Mouse (Mus musculus) c-Kit-positive CD71-positive TER-119-negative erythroid progenitor cells, embryonic 14.5 days (primary cell): ENCODE measurements at regions not wholly inside any gene's neighbourhood (a gene's known extent, or its start where the extent isn't known, plus 50 kb on each side); places are given as distances from the start of the nearest gene placed in this dataset.

ENCODE experiments used
- DNase-seq: peaks from one replicate; pipeline ENCODE4 v3.0.0-alpha.2; 2013; ENCODE audit warnings: low read depth

GRCm38 (mm10) chr16:97234321-97234720 is 63.8 kb upstream of the Dscam start:
- DNase-seq, result no peak

GRCm38 (mm10) chr16:97239626-97240025 is 69.1 kb upstream of the Dscam start:
- no peak for DNase-seq

GRCm38 (mm10) chr16:97240085-97240484 is 69.5 kb upstream of the Dscam start:
- DNase-seq, result no peak

GRCm38 (mm10) chr16:97240859-97241360 is 70.4 kb upstream of the Dscam start:
- DNase-seq, result no peak

- no peak for DNase-seq
Observed at GRCm38 (mm10) chr16:97241639-97242038, 71.1 kb upstream of the Dscam start.

- DNase-seq, result no peak
Observed at GRCm38 (mm10) chr16:97250488-97250887, 79.9 kb upstream of the Dscam start.

GRCm38 (mm10) chr16:97252551-97252950 is 82.0 kb upstream of the Dscam start:
- no peak for DNase-seq

- no peak for DNase-seq
Observed at GRCm38 (mm10) chr16:97252997-97253635, 82.6 kb upstream of the Dscam start.

GRCm38 (mm10) chr16:97258821-97259220 is 88.3 kb upstream of the Dscam start:
- DNase-seq, result no peak

GRCm38 (mm10) chr16:97263451-97263850 is 92.9 kb upstream of the Dscam start:
- DNase-seq, result no peak

GRCm38 (mm10) chr16:97270417-97271133 is 86.0 kb upstream of the Bace2 start:
- DNase-seq, result no peak

GRCm38 (mm10) chr16:97271264-97271663 is 85.3 kb upstream of the Bace2 start:
- no peak for DNase-seq

- peak; percentile 17 for DNase-seq
Observed at GRCm38 (mm10) chr16:97272035-97272631, 84.4 kb upstream of the Bace2 start.

- DNase-seq, result no peak
Observed at GRCm38 (mm10) chr16:97278913-97279312, 77.6 kb upstream of the Bace2 start.

- no peak for DNase-seq
Observed at GRCm38 (mm10) chr16:97281615-97282110, 74.9 kb upstream of the Bace2 start.

- no peak for DNase-seq
Observed at GRCm38 (mm10) chr16:97282943-97283342, 73.6 kb upstream of the Bace2 start.

- no peak for DNase-seq
Observed at GRCm38 (mm10) chr16:97285886-97286447, 70.6 kb upstream of the Bace2 start.

- DNase-seq, result no peak
Observed at GRCm38 (mm10) chr16:97286717-97287116, 69.8 kb upstream of the Bace2 start.

GRCm38 (mm10) chr16:97288634-97289033 is 67.9 kb upstream of the Bace2 start:
- DNase-seq, result no peak

- DNase-seq, result no peak
Observed at GRCm38 (mm10) chr16:97292484-97293048, 64.0 kb upstream of the Bace2 start.

GRCm38 (mm10) chr16:97293273-97293672 is 63.3 kb upstream of the Bace2 start:
- DNase-seq, result peak; percentile 22

GRCm38 (mm10) chr16:97297140-97297539 is 59.4 kb upstream of the Bace2 start:
- DNase-seq, result no peak
